Mouse (Mus musculus) ES-Bruce4 (cell line): Measurements from ENCODE around the gene Acrbp. TPM values are rescaled to one million over a fixed set of nuclear protein-coding genes. Genes with fewer than 3 reads are reported as not detected.
A peak's percentile ranks its signal among the peaks of the same experiment; 100 is the strongest.

ENCODE experiments used
- H3K27ac ChIP-seq: 2 replicates; pipeline ENCODE4 v1.5.1; 2012; ENCODE audit warnings: low read length, inconsistent platforms; ENCODE audit not compliant: insufficient read depth
- H3K27me3 ChIP-seq: 2 replicates; pipeline ENCODE4 v1.6.1; 2012; ENCODE audit warnings: mild to moderate bottlenecking, low read length, inconsistent platforms; ENCODE audit not compliant: control insufficient read depth, poor library complexity, insufficient read depth, severe bottlenecking
- H3K36me3 ChIP-seq: 2 replicates; pipeline ENCODE4 v1.6.1; 2012; ENCODE audit warnings: inconsistent platforms, mild to moderate bottlenecking, low read length, moderate library complexity; ENCODE audit not compliant: control insufficient read depth, poor library complexity, insufficient read depth, severe bottlenecking
- H3K4me1 ChIP-seq: one replicate; pipeline ENCODE4 v1.8.1; 2011; ENCODE audit warnings: low read length; ENCODE audit not compliant: control insufficient read depth, insufficient read depth
- H3K4me3 ChIP-seq: 2 replicates; pipeline ENCODE4 v1.5.1; 2011; ENCODE audit warnings: low read depth, mild to moderate bottlenecking, low read length
- H3K9ac ChIP-seq: 2 replicates; pipeline ENCODE4 v1.6.1; 2012; ENCODE audit warnings: low read depth, mild to moderate bottlenecking, inconsistent platforms; ENCODE audit not compliant: poor library complexity, severe bottlenecking
- H3K9me3 ChIP-seq: replicated peaks from 2 replicates; pipeline ENCODE4 v1.6.1; 2012; ENCODE audit warnings: mild to moderate bottlenecking, low read length, inconsistent platforms; ENCODE audit not compliant: control insufficient read depth, poor library complexity, insufficient read depth, severe bottlenecking
- CTCF ChIP-seq: IDR thresholded peaks from one replicate; pipeline ENCODE4 v1.8.1; 2011; ENCODE audit warnings: low read depth, low read length
- EP300 ChIP-seq: IDR thresholded peaks from 2 replicates; pipeline ENCODE4 v1.6.1; 2011; ENCODE audit warnings: low read depth, low read length; ENCODE audit not compliant: insufficient read depth
- POLR2A ChIP-seq: IDR thresholded peaks from one replicate; pipeline ENCODE4 v1.8.1; 2011; ENCODE audit warnings: low read length; ENCODE audit not compliant: insufficient read depth
- polyA plus RNA-seq: library from polyadenylated mRNA; stranded (reverse); fragments of >200 nt; gene quantifications from 2 replicates; pipeline ENCODE4 v1.2.4, GENCODE M21; 2011; ENCODE audit warnings: low read depth; ENCODE audit not compliant: missing spikeins, insufficient read depth, insufficient read length

The Acrbp gene
- polyA plus RNA-seq, 1 experiment, result 25.3 TPM

DNA sequence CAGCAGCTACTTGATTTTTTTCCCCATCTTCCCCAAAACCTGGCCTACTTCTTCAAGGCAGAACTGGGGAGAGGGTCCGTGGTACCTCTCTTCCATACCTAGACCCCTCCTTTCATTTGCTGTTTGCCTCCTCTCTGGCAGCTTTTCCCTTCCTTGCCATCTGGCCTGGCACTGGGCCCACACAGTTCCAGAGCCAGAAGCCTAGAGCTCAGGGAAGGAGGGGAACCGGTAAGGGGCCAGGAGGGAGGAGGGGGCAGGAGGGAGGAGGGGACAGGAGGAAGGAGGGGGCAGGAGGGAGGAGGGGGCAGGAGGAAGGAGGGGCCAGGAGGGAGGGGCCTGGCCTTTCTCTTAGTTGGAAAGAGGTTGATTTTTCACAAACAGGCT, 22.4 kb downstream of the Acrbp start:
- H3K4me1 ChIP-seq, result peaks cover 2% of the 10 kb centered on the region
- 0 out of 2 replicates have a peak overlapping the region, but pooled peaks have one; percentile 2 for H3K27ac ChIP-seq
- H3K9ac ChIP-seq, result no peak overlapping the region
- H3K9me3 ChIP-seq, result no peaks in the 10 kb centered on the region
- no peaks in the 10 kb centered on the region for H3K27me3 ChIP-seq
- H3K36me3 ChIP-seq, result no peaks in the 10 kb centered on the region
- no peak for TF ChIP-seq POLR2A
- no peak for TF ChIP-seq EP300
- no peak for TF ChIP-seq CTCF
- H3K4me3 ChIP-seq, result no peak overlapping the region; the same call in 1 of the 2 replicates

DNA sequence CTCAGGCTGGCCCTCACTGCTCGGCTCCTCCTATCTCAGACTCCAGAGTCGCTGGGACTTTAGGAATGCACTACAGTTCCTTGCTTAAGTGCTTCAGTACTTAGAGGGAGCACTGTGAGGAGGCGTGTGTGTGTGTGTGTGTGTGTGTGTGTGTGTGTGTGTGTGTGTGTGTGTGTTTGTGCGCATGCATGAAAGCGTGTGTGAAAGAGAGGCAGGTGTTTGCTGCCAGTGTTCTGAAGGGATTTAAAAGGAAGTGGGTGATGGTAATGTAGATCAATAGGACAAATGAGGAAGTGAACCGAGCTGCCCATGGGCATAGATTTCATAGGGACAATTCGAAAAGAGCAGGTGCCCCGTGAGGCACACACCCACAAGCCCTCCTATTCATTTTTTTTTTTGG, 24.3 kb downstream of the Acrbp start:
- H3K9ac ChIP-seq, result no peak overlapping the region
- H3K9me3 ChIP-seq, result no peaks in the 10 kb centered on the region
- no peaks in the 10 kb centered on the region for H3K27me3 ChIP-seq
- H3K4me1 ChIP-seq, result peaks cover 2% of the 10 kb centered on the region
- no peak overlapping the region for H3K4me3 ChIP-seq
- TF ChIP-seq EP300 (no peak), POLR2A (no peak), CTCF (no peak)
- no peaks in the 10 kb centered on the region for H3K36me3 ChIP-seq
- no peak overlapping the region for H3K27ac ChIP-seq

DNA sequence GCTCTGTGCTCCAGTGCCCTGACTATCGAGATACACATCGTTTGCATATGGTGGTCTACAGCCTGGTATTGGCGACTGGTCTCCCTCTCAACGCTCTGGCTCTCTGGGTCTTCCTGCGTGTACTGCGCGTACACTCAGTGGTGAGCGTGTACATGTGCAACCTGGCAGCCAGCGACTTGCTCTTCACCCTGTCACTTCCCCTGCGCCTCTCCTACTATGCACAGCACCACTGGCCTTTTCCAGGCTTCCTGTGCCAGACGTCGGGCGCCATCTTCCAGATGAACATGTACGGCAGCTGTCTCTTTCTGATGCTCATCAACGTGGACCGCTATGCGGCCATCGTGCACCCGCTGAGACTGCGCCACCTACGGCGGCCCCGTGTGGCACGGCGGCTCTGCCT, 31.9 kb downstream of the Acrbp start:
- no peaks in the 10 kb centered on the region for H3K4me1 ChIP-seq
- TF ChIP-seq POLR2A (no peak), EP300 (no peak), CTCF (no peak)
- H3K27ac ChIP-seq, result no peak overlapping the region
- H3K27me3 ChIP-seq, result no peaks in the 10 kb centered on the region
- peak overlapping the region; percentile 20 for H3K9ac ChIP-seq
- no peaks in the 10 kb centered on the region for H3K36me3 ChIP-seq
- peak overlapping the region; percentile 51 for H3K4me3 ChIP-seq
- no peaks in the 10 kb centered on the region for H3K9me3 ChIP-seq

DNA sequence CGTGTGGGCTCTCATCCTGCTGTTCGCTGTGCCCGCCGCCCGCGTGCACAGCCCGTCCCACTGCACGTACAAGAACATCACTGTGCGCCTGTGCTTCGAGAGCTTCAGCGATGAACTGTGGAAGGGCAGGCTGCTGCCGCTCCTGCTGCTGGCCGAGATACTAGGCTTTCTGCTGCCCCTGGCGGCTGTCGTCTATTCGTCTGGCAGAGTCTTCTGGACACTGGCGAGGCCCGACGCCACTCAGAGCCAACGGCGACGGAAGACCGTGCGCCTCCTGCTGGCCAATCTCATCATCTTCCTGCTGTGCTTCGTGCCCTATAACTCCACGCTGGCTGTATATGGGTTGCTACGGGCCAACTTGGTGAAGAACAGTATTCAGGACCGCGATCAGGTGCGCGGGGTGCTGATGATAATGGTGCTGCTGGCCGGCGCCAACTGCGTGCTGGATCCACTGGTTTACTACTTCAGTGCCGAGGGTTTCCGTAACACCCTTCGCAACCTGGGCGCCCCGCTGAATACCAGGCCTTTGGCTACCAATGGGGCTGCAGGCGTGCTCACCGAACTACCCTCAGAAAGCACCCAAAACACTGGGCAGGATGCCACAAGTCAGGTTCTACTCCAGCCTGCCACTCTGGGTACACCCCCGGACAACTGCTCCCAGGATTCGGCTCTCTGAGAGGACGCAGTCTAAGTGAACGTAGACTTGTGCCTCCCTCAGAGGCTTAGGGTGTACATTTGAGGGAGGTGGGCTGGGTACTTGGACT, 32.5 kb downstream of the Acrbp start:
- H3K4me1 ChIP-seq, result no peaks in the 10 kb centered on the region
- H3K27ac ChIP-seq, result no peak overlapping the region
- no peak for TF ChIP-seq POLR2A
- TF ChIP-seq CTCF, result peak; percentile 94
- H3K27me3 ChIP-seq, result no peaks in the 10 kb centered on the region
- peak overlapping the region; percentile 51 for H3K4me3 ChIP-seq
- H3K36me3 ChIP-seq, result no peaks in the 10 kb centered on the region
- peak overlapping the region; percentile 20 for H3K9ac ChIP-seq
- H3K9me3 ChIP-seq, result no peaks in the 10 kb centered on the region

DNA sequence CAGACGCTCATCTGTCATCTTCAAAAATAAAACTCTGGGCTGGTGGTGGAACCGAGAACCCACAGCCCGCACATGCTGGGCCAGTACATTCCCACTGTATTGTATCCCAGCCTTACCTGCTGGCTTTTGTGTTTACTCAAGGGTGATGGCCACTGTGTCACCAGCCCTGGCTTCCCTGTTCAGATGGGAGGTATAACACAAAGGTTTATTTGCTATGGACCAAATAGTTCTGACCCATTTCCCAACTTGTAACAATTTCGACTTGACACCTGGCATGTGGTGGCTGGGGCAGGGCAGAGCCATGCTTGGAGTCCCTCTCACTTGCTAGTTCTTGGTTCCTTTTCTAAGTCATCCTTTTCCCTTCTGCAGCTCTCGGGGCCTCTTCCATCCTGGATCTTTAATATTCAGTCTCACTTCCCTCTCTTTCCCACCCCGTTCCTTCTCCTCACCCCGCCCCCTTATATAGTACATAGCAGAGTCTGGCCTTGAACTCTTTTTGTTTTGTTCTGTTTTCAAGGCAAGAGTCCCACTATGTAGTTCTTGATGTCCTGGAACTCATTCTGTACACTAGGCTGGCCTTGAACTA, 33.4 kb downstream of the Acrbp start:
- Histone ChIP-seq H3K9me3 (no peaks in the 10 kb centered on the region), H3K4me3 (no peak overlapping the region), H3K9ac (no peak overlapping the region), H3K27ac (no peak overlapping the region), H3K4me1 (no peaks in the 10 kb centered on the region), H3K27me3 (no peaks in the 10 kb centered on the region), H3K36me3 (no peaks in the 10 kb centered on the region)
- no peak for TF ChIP-seq CTCF
- no peak for TF ChIP-seq POLR2A
- TF ChIP-seq EP300, result no peak

DNA sequence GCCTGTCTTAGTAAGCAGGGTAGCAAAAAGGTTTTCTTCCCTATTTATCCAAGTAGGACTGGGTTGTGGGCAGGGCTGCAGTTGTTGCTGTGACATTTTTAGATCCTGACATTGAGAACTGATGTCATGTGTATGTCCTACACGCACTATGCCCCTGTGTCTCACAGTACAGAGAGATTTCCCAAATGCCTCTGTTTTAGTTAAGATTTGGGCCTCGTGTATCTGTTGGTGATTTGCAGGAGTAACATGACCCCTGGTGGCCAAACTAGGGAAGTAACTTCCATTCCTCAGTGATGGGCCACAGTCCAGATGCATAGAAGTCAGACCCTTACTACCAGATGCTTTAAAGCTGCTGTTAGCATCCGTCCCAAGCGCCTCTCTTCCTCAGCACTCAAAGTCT, 34.9 kb downstream of the Acrbp start:
- Histone ChIP-seq H3K9ac (no peak overlapping the region), H3K27ac (no peak overlapping the region), H3K4me1 (peaks cover under 1% of the 10 kb centered on the region), H3K9me3 (no peaks in the 10 kb centered on the region), H3K36me3 (no peaks in the 10 kb centered on the region), H3K4me3 (no peak overlapping the region), H3K27me3 (no peaks in the 10 kb centered on the region)
- TF ChIP-seq EP300 (no peak), CTCF (peak; percentile 11), POLR2A (no peak)
